Mouse (Mus musculus): ENCODE measurements around the gene Ap1s2. TPM values are rescaled to one million over a fixed set of nuclear protein-coding genes. Genes with fewer than 3 reads are reported as not detected.
A peak's percentile ranks its signal among the peaks of the same experiment; 100 is the strongest.

Gene Ap1s2
- total and polyA plus RNA-seq, 3 experiments, result 8.0 to 26.2 (median 21.5) TPM

DNA sequence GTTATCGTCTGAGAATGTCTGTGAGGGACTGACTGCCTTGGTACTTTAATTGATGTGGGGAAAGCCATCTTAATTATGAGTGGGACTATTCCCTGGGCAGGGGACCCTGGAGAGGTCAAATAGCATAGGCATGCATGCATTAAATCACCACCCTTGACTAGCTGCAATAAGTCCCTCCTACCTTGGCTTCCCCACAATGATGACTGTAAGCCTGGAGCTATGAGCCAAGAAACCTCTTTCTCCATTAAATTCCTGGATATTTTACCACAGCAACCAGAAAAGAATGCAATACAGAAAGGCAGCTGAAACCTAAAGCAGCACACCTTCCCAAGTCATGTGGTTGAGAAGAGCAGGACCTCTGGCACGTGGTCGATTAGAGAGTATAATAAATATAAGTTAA is 35.6 kb downstream of the Ap1s2 start:
- H3K27ac ChIP-seq, result no peak overlapping the region
- H3K27me3 ChIP-seq (ENCODE audit: control insufficient read depth, insufficient read depth, low read length), result no peaks in the 10 kb centered on the region
- intact Hi-C loops (cut with DNase I), result no loop called here
- no peaks in the 10 kb centered on the region for H3K4me1 ChIP-seq (ENCODE audit: control insufficient read depth, insufficient read depth, low read length)
- WGBS, result 86% methylated on average over 3 of the region's 3 CpGs
- no peak overlapping the region for H3K4me3 ChIP-seq
- no peaks in the 10 kb centered on the region; the same call in 1 of the 2 replicates for H3K36me3 ChIP-seq (ENCODE audit: control insufficient read depth, insufficient read depth, low read length)
- no peaks in the 10 kb centered on the region for H3K79me2 ChIP-seq (replicated peaks; ENCODE audit: control insufficient read depth, insufficient read depth, low read length)
- no peak overlapping the region for H3K9ac ChIP-seq (ENCODE audit: low read depth, low read length)
- TF ChIP-seq POLR2A (IDR thresholded peaks at IDR 0.05; ENCODE audit: insufficient read depth, low read depth, low read length) (no peak), CTCF (IDR thresholded peaks at IDR 0.05) (no peak), EP300 (IDR thresholded peaks at IDR 0.05; ENCODE audit: insufficient read depth, low read depth, low read length) (no peak)
- no peak for DNase-seq

DNA sequence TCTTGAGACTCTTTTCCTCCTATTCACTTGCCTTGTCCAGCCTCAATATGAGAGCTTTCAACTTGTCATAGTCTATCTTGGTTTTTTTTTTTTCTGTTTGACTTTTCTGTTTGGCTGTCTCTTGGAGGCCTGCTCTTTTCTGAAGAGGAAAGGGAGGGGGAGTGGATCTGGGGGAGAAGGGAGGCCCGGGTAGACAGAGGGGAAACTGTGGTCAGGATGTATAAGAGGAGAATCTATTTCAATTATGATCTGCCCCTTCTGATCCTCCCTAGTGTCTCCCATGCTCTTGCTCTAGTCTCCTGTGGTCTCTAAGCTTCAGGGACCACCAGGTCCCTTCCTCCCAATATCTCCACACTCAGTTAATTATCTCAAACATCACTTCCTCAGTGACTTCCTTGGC is 42.8 kb downstream of the Ap1s2 start:
- no peak for DNase-seq
- Histone ChIP-seq H3K36me3 (ENCODE audit: control insufficient read depth, insufficient read depth, low read length) (no peaks in the 10 kb centered on the region), H3K27ac (no peak overlapping the region), H3K9ac (ENCODE audit: low read depth, low read length) (no peak overlapping the region), H3K27me3 (ENCODE audit: control insufficient read depth, insufficient read depth, low read length) (no peaks in the 10 kb centered on the region), H3K4me1 (ENCODE audit: control insufficient read depth, insufficient read depth, low read length) (no peaks in the 10 kb centered on the region), H3K79me2 (replicated peaks; ENCODE audit: control insufficient read depth, insufficient read depth, low read length) (no peaks in the 10 kb centered on the region), H3K4me3 (no peak overlapping the region)
- intact Hi-C loops (cut with DNase I), result loop anchor here (10.0 kb wide), 1 partner anchor 473 kb away; no protein-coding TSS in a partner anchor
- TF ChIP-seq POLR2A (IDR thresholded peaks at IDR 0.05; ENCODE audit: insufficient read depth, low read depth, low read length) (no peak), EP300 (IDR thresholded peaks at IDR 0.05; ENCODE audit: insufficient read depth, low read depth, low read length) (no peak), CTCF (IDR thresholded peaks at IDR 0.05) (no peak)
- 29% methylated on average over 1 of the region's 1 CpGs for WGBS

DNA sequence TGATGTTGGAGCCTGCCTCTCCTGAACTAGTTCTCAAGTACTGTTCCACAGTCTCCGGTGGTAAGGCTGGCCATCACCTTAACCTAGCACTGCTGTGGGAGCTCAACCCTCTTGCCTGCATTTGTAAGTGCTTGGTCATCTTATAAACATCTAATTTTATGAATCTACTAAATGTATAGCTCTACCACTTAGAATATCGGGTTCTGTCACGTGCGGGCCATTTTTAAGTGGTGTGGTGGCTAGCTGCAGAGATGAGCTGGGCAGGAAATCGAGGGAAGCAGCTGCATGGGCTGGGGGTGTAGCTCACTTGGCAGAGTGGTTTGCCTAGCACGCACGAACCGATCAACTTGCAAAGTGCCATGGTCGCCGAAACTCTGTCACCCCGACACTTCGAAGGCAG is 48.6 kb downstream of the Ap1s2 start:
- Histone ChIP-seq H3K4me3 (peak overlapping the region; percentile 63), H3K4me1 (ENCODE audit: control insufficient read depth, insufficient read depth, low read length) (no peaks in the 10 kb centered on the region), H3K27me3 (ENCODE audit: control insufficient read depth, insufficient read depth, low read length) (no peaks in the 10 kb centered on the region), H3K79me2 (replicated peaks; ENCODE audit: control insufficient read depth, insufficient read depth, low read length) (no peaks in the 10 kb centered on the region), H3K9ac (ENCODE audit: low read depth, low read length) (peak overlapping the region; percentile 45; the same call in 1 of the 2 replicates), H3K27ac (peak overlapping the region; percentile 36; the same call in 1 of the 2 replicates), H3K36me3 (ENCODE audit: control insufficient read depth, insufficient read depth, low read length) (no peaks in the 10 kb centered on the region)
- 22% methylated on average over 12 of the region's 12 CpGs for WGBS
- no peak for TF ChIP-seq POLR2A (IDR thresholded peaks at IDR 0.05; ENCODE audit: insufficient read depth, low read depth, low read length)
- no peak for TF ChIP-seq CTCF (IDR thresholded peaks at IDR 0.05)
- TF ChIP-seq EP300 (IDR thresholded peaks at IDR 0.05; ENCODE audit: insufficient read depth, low read depth, low read length), result no peak
- no peak for DNase-seq
- intact Hi-C loops (cut with DNase I), result loop anchor here (5.0 to 10.0 kb wide), 2 partner anchors 45 to 467 kb away; no protein-coding TSS in a partner anchor

DNA sequence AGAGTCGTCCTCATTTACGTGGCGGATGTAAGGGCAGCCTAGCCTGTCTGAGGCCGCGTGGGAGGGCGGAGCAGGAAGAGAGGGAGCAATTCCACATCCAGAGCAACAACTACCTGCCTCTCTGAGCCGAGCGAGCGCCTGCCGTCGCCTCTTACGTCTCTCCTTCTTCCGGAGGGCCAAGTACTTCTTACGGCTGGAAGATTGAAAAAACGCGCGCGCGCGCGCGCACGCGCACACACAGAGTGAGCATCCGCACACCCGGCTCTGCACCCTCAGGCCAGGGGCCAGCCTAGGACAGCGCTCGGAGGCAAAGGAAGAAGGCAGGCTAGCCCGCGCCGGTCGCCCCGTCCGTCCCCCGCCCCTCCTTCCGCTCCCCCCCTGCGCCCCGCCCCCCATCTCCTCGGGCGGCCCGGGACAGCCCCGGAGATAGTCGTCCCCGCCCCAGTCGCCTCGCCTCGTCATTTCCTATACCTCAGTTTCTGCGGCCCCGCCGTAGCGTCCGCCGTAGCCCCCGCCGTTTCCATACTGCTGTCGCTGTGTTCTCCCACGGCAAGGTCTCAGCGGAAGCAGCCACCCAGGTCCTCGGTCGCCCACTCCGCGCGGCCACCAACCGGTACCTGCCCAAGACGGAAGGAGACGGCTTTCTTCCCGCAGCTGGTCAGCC is 49.1 kb downstream of the Ap1s2 start:
- Histone ChIP-seq H3K27me3 (ENCODE audit: control insufficient read depth, insufficient read depth, low read length) (no peaks in the 10 kb centered on the region), H3K4me1 (ENCODE audit: control insufficient read depth, insufficient read depth, low read length) (no peaks in the 10 kb centered on the region), H3K27ac (peak overlapping the region; percentile 92), H3K36me3 (ENCODE audit: control insufficient read depth, insufficient read depth, low read length) (no peaks in the 10 kb centered on the region), H3K79me2 (replicated peaks; ENCODE audit: control insufficient read depth, insufficient read depth, low read length) (no peaks in the 10 kb centered on the region), H3K9ac (ENCODE audit: low read depth, low read length) (peak overlapping the region; percentile 97), H3K4me3 (peak overlapping the region; percentile 63)
- WGBS, result 20% methylated on average over 53 of the region's 67 CpGs
- intact Hi-C loops (cut with DNase I), result loop anchor here (1.0 to 10.0 kb wide), 5 partner anchors 44 to 467 kb away; partner anchors contain the start of gene Siah1b
- peak; percentile 61 to 81 for DNase-seq
- peak; percentile 39; the same call in 1 of the 2 replicates for TF ChIP-seq POLR2A (IDR thresholded peaks at IDR 0.05; ENCODE audit: insufficient read depth, low read depth, low read length)
- no peak for TF ChIP-seq CTCF (IDR thresholded peaks at IDR 0.05)

DNA sequence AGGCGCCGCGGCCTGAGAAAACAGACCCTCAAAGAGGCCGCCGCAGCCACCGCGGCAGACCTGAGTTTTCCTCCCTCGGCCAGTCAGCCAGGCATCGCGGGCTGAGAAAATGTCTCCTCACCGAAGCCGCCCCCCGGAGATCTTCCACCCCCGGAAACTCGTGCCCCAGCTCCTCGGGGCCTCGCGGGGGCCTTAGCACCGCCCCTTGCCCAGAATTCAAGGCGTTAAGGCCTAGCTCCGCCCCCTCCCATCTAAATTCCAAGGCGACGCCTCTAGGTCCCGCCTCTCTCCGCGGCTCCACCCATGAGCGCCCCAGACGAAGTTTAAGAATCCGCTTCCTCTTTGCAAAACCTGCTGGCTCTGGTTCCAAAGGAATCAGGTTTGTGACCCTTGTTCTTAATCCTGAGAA is 49.7 kb downstream of the Ap1s2 start, which contains the start of gene Zrsr2:
TSS of gene Zrsr2 (minus strand) at position 195 of the 409 bp plus-strand sequence.
- 24% methylated on average over 27 of the region's 29 CpGs for WGBS
- no peaks in the 10 kb centered on the region for H3K4me1 ChIP-seq (ENCODE audit: control insufficient read depth, insufficient read depth, low read length)
- no peaks in the 10 kb centered on the region for H3K79me2 ChIP-seq (replicated peaks; ENCODE audit: control insufficient read depth, insufficient read depth, low read length)
- DNase-seq, result peak; percentile 81 to 91
- H3K27ac ChIP-seq, result peak within 1 kb of the TSS; percentile 92
- H3K27me3 ChIP-seq (ENCODE audit: control insufficient read depth, insufficient read depth, low read length), result no peaks in the 10 kb centered on the region
- peak within 1 kb of the TSS; percentile 63 for H3K4me3 ChIP-seq
- intact Hi-C loops (cut with DNase I), result loop anchor here (1.0 to 10.0 kb wide), 5 partner anchors 44 to 466 kb away; partner anchors contain the start of gene Siah1b
- peak within 1 kb of the TSS; percentile 97 for H3K9ac ChIP-seq (ENCODE audit: low read depth, low read length)
- TF ChIP-seq EP300 (IDR thresholded peaks at IDR 0.05; ENCODE audit: insufficient read depth, low read depth, low read length) (0 out of 2 replicates have a peak, but pooled peaks have one; percentile 12), POLR2A (IDR thresholded peaks at IDR 0.05; ENCODE audit: insufficient read depth, low read depth, low read length) (peak; percentile 54), CTCF (IDR thresholded peaks at IDR 0.05) (no peak)
- H3K36me3 ChIP-seq (ENCODE audit: control insufficient read depth, insufficient read depth, low read length), result no peaks in the 10 kb centered on the region

DNA sequence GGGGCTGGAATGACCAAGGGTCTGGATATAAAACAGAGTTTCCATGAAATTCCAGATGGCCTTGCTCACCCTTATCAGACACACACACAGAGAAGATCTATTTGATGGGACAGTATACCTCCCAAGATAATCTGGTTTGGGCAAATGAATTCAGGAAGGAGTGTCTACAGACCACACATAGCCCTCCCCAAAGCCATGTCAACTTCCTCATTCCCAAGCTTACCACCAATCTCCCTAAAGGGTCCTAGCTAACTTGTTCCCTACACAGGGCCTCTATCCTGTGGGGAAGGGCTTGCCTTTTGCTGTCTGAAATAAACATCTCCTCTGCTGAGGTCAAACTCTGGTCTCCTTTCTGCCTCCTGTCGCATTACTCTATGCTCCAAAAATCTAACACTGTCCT is 72.3 kb downstream of the Ap1s2 start:
- intact Hi-C loops (cut with DNase I), result no loop called here
- no peak overlapping the region for H3K4me3 ChIP-seq

More for the DNA sequence above, 72.3 kb downstream of the Ap1s2 start:
- WGBS, result 88% methylated on average over 1 of the region's 1 CpGs
- Histone ChIP-seq H3K27ac (no peak overlapping the region), H3K9ac (ENCODE audit: low read depth, low read length) (no peak overlapping the region), H3K27me3 (ENCODE audit: control insufficient read depth, insufficient read depth, low read length) (no peaks in the 10 kb centered on the region), H3K4me1 (ENCODE audit: control insufficient read depth, insufficient read depth, low read length) (no peaks in the 10 kb centered on the region), H3K79me2 (replicated peaks; ENCODE audit: control insufficient read depth, insufficient read depth, low read length) (no peaks in the 10 kb centered on the region), H3K36me3 (ENCODE audit: control insufficient read depth, insufficient read depth, low read length) (no peaks in the 10 kb centered on the region)
- TF ChIP-seq CTCF (IDR thresholded peaks at IDR 0.05), result no peak
- TF ChIP-seq EP300 (IDR thresholded peaks at IDR 0.05; ENCODE audit: insufficient read depth, low read depth, low read length), result no peak
- TF ChIP-seq POLR2A (IDR thresholded peaks at IDR 0.05; ENCODE audit: insufficient read depth, low read depth, low read length), result no peak
- no peak for DNase-seq
